Mouse (Mus musculus): ENCODE data around the gene Snx8. TPM values are rescaled to one million over a fixed set of nuclear protein-coding genes. Genes with fewer than 3 reads are reported as not detected.

Gene Snx8
- polyA plus RNA-seq, 1 experiment from 2014 or later = 10.7 TPM

DNA sequence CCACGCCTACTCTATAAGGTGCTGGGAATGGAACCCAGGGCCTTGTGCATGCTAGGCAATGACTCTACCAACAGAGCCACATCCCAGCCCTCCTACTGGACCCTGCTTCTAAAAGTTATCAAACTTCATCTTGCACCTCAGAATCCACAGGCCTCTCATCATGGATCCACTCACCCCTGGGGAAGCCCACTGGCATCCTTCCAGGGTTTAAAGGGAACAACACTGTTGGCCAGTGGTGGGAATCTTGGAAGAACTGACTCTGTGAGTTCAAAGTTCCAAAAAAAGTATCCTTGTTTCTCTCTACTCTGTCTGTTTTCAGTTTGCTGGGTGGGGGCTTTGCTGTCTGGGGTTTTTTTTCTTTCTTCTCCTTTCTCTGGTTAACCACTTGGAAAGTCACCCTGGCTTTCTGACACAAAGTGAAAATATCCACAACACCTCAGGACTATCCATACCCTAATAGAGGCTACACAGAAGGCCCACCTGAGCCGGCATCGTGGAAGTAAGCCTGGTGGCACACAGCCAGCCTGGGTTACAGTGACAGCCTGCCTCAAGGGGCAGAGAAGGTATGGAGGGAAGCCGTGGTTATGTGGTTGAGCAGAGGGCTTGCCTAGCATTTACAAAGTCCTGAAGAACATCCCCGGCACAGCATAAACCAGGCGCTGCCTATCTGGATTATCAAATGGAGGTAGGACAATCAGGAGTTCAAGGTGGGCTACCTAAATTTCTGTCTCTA lies 10.8 kb downstream of the Snx8 start:
- H3K27ac ChIP-seq (ENCODE audit: low read depth, low read length) = no peak overlapping the region
- DNase-seq (ENCODE audit: low spot score) (no peak), ATAC-seq (replicated peaks; ENCODE audit: low FRiP score) (no peak)
- H3K4me2 ChIP-seq = no peak overlapping the region
- no peaks in the 10 kb centered on the region; the same call in 1 of the 2 replicates for H3K36me3 ChIP-seq (ENCODE audit: control insufficient read depth, insufficient read depth, low read length)
- H3K27me3 ChIP-seq (replicated peaks; ENCODE audit: control insufficient read depth, insufficient read depth, low read length) = no peaks in the 10 kb centered on the region
- H3K4me3 ChIP-seq (ENCODE audit: low read depth, low read length) = no peak overlapping the region
- H3K4me1 ChIP-seq (replicated peaks; ENCODE audit: control insufficient read depth, insufficient read depth, low read length) = peaks cover 3% of the 10 kb centered on the region; the same call in 1 of the 2 replicates
- no peaks in the 10 kb centered on the region for H3K9me3 ChIP-seq (ENCODE audit: control insufficient read depth, low read length)
- 80% methylated on average over 6 of the region's 6 CpGs for WGBS
- H3K9ac ChIP-seq (ENCODE audit: low read depth, low read length) = no peak overlapping the region

DNA sequence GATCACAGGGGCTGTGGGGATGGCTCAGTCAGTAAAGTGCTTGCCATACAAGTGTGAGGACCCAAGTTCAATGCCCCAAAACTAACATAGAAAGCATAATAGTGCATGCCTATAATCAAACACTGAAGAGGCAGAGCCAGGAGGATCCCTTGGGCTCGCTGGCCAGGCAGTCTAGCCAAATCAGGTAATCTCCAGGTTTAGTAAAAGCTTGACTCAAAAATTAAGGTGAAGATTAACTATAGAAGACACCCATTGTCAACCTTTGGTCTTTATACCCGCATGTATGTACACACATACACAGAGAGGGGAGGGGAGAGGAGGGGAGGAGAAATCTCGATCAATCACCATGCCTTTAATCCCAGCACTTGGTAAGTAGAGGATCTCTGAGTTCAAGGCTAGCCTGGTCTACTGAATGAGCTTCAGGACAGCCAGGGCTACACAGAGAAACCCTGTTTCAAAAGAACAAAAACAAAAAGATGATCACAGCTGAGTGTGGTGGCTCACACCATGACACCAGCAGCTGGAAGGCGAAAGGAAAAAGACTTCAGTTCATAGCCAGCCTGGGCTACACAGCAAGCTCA lies 13.7 kb downstream of the Snx8 start:
- H3K27me3 ChIP-seq (replicated peaks; ENCODE audit: control insufficient read depth, insufficient read depth, low read length) = no peaks in the 10 kb centered on the region
- ATAC-seq (replicated peaks; ENCODE audit: low FRiP score) (no peak), DNase-seq (ENCODE audit: low spot score) (no peak)
- WGBS = 79% methylated on average over 4 of the region's 4 CpGs
- H3K4me1 ChIP-seq (replicated peaks; ENCODE audit: control insufficient read depth, insufficient read depth, low read length) = peaks cover 15% of the 10 kb centered on the region
- H3K4me2 ChIP-seq = no peak overlapping the region
- H3K9me3 ChIP-seq (ENCODE audit: control insufficient read depth, low read length) = no peaks in the 10 kb centered on the region
- H3K9ac ChIP-seq (ENCODE audit: low read depth, low read length) = no peak overlapping the region
- H3K27ac ChIP-seq (ENCODE audit: low read depth, low read length) = no peak overlapping the region
- H3K4me3 ChIP-seq (ENCODE audit: low read depth, low read length) = no peak overlapping the region
- H3K36me3 ChIP-seq (ENCODE audit: control insufficient read depth, insufficient read depth, low read length) = no peaks in the 10 kb centered on the region

DNA sequence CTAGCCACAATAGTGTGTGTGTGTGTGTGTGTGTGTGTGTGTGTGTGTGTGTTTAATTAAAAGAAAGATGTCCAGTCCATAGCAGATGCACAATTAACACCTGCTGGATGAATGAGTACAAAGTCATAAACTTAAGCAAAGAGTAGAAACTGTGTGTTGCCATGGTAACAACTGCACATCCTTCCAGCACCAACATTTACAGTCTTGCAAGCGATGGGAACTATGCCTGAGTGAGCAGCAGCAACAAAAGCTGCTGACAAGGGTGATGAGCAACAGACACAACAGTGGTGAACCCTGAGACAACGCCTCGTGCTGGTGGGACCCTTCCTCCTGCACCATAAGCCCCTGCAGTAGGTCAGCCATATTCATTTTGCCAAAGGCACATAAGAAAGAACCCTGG lies 14.8 kb downstream of the Snx8 start:
- H3K36me3 ChIP-seq (ENCODE audit: control insufficient read depth, insufficient read depth, low read length) = no peaks in the 10 kb centered on the region
- peaks cover 27% of the 10 kb centered on the region for H3K4me1 ChIP-seq (replicated peaks; ENCODE audit: control insufficient read depth, insufficient read depth, low read length)
- H3K27ac ChIP-seq (ENCODE audit: low read depth, low read length) = no peak overlapping the region; the same call in 1 of the 2 replicates
- WGBS = 84% methylated on average over 3 of the region's 3 CpGs
- no peaks in the 10 kb centered on the region for H3K9me3 ChIP-seq (ENCODE audit: control insufficient read depth, low read length)
- no peaks in the 10 kb centered on the region for H3K27me3 ChIP-seq (replicated peaks; ENCODE audit: control insufficient read depth, insufficient read depth, low read length)
- no peak overlapping the region for H3K9ac ChIP-seq (ENCODE audit: low read depth, low read length)
- ATAC-seq (replicated peaks; ENCODE audit: low FRiP score) = no peak
- H3K4me3 ChIP-seq (ENCODE audit: low read depth, low read length) = no peak overlapping the region
- no peak for DNase-seq (ENCODE audit: low spot score)
- no peak overlapping the region for H3K4me2 ChIP-seq

DNA sequence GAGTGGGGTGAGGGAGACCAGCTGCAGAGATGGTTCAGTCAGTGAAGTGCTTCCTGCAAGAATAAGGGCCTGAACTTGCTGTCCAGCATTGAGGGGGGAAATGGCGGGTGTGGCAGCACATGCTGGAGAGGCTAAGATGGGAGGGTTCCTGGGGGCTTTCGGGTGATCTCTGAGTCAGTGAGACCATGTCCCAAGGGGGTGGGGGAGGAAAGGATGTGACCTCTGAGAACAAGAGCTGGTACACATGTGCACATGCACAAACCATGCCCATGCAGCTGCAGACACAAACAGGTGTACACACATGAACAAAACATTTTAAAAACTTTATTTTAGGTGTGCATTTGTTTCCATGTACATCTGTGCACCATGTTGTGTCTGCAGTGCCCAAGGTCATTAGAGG lies 15.4 kb downstream of the Snx8 start:
- 75% methylated on average over 2 of the region's 2 CpGs for WGBS
- ATAC-seq (replicated peaks; ENCODE audit: low FRiP score) (no peak), DNase-seq (ENCODE audit: low spot score) (no peak)
- no peak overlapping the region; the same call in 1 of the 2 replicates for H3K27ac ChIP-seq (ENCODE audit: low read depth, low read length)
- no peak overlapping the region for H3K9ac ChIP-seq (ENCODE audit: low read depth, low read length)
- peaks cover 29% of the 10 kb centered on the region for H3K4me1 ChIP-seq (replicated peaks; ENCODE audit: control insufficient read depth, insufficient read depth, low read length)
- H3K4me2 ChIP-seq = no peak overlapping the region
- no peaks in the 10 kb centered on the region for H3K9me3 ChIP-seq (ENCODE audit: control insufficient read depth, low read length)
- H3K36me3 ChIP-seq (ENCODE audit: control insufficient read depth, insufficient read depth, low read length) = no peaks in the 10 kb centered on the region
- no peaks in the 10 kb centered on the region for H3K27me3 ChIP-seq (replicated peaks; ENCODE audit: control insufficient read depth, insufficient read depth, low read length)
- no peak overlapping the region for H3K4me3 ChIP-seq (ENCODE audit: low read depth, low read length)

DNA sequence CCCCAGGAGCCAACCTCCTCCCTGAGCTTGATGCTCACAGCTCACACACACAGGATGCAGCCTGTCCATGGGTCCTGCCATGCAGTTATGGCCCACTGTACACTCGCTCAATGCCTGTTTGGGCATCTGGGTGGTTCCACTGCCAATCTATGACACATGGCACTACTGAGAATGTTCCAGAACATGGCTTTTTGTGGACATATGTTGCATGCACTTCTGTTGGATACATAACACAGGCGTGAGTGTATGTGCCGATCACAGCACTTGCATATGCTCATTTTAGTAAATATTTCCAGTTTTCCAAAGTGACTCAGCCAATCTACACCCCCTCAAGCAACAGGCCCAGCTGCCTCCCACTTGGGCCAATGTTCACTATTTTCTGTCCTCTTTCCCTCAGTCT lies 17.4 kb downstream of the Snx8 start:
- H3K4me2 ChIP-seq = no peak overlapping the region
- no peak overlapping the region for H3K9ac ChIP-seq (ENCODE audit: low read depth, low read length)
- H3K4me1 ChIP-seq (replicated peaks; ENCODE audit: control insufficient read depth, insufficient read depth, low read length) = peaks cover 30% of the 10 kb centered on the region
- ATAC-seq (replicated peaks; ENCODE audit: low FRiP score) (no peak), DNase-seq (ENCODE audit: low spot score) (no peak)
- no peaks in the 10 kb centered on the region for H3K36me3 ChIP-seq (ENCODE audit: control insufficient read depth, insufficient read depth, low read length)
- no peaks in the 10 kb centered on the region for H3K27me3 ChIP-seq (replicated peaks; ENCODE audit: control insufficient read depth, insufficient read depth, low read length)
- WGBS = 81% methylated on average over 3 of the region's 3 CpGs
- no peak overlapping the region for H3K27ac ChIP-seq (ENCODE audit: low read depth, low read length)
- H3K4me3 ChIP-seq (ENCODE audit: low read depth, low read length) = no peak overlapping the region
- H3K9me3 ChIP-seq (ENCODE audit: control insufficient read depth, low read length) = no peaks in the 10 kb centered on the region

DNA sequence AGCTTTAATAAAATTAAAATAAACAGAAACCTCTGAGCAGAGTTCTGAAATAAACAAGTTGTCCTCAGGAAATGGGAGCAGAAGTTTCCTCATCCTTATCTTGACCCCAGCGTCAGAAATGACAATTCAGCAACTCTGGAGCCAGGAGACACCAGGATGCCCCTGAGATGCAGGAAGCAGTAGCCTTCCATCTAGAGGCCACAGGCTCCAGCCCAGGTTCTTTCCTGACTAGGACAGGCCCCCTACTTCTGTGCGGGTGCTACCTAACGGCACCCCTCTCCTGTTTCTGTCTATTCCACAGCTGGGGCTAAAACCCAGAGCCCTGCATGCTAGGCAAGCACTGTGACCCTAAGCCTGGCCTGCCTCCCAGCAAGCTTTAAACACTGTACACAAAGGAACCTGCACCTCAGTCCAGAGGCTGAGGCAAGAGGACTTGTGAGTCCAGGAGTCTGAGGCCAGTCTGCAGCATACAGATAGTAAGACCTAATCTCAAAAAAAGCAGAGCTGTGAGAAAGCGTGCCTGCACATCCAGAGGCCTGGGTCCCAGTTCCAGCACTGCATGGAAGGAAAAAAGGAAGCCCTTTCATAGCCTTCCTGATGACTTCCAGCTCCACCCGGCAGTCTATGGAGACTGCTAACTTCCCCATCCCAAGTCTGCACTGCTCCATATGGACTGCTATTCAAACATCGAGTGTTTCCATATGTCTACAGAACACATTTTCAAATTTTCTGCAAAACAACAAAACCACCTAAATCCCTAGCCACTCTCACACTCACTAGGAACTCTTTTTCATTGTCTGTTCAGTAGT lies 18.4 kb downstream of the Snx8 start:
- no peaks in the 10 kb centered on the region for H3K9me3 ChIP-seq (ENCODE audit: control insufficient read depth, low read length)
- peaks cover 30% of the 10 kb centered on the region for H3K4me1 ChIP-seq (replicated peaks; ENCODE audit: control insufficient read depth, insufficient read depth, low read length)
- no peak overlapping the region for H3K9ac ChIP-seq (ENCODE audit: low read depth, low read length)
- no peaks in the 10 kb centered on the region for H3K36me3 ChIP-seq (ENCODE audit: control insufficient read depth, insufficient read depth, low read length)
- H3K4me2 ChIP-seq = peak overlapping the region; percentile 28
- DNase-seq (ENCODE audit: low spot score) = no peak
- no peak overlapping the region for H3K4me3 ChIP-seq (ENCODE audit: low read depth, low read length)
- peak overlapping the region; percentile 74 for H3K27ac ChIP-seq (ENCODE audit: low read depth, low read length)
- WGBS = 42% methylated on average over 6 of the region's 6 CpGs
- H3K27me3 ChIP-seq (replicated peaks; ENCODE audit: control insufficient read depth, insufficient read depth, low read length) = no peaks in the 10 kb centered on the region
- ATAC-seq (replicated peaks; ENCODE audit: low FRiP score) = peak; percentile 56; the same call in 1 of the 2 replicates

DNA sequence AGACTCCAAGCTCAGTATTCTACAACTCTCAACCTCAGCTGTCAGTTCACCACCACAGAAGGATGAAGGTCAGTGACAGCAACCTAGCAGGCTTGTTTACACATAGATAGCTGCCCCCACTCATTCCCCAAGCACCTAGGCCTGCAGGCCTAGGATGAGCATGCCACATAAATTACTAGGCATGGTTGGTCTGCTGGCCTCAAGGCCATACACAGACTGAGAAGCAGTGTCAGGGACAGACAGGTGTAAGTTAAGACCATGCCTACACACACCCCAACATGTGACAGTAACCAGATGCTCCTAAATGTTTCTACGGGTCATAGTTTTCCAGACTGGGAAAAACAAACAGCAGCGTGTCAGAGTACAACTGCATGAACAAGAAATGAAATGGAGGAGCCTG lies 19.6 kb downstream of the Snx8 start:
- no peak for DNase-seq (ENCODE audit: low spot score)
- no peak overlapping the region for H3K4me2 ChIP-seq
- no peaks in the 10 kb centered on the region for H3K27me3 ChIP-seq (replicated peaks; ENCODE audit: control insufficient read depth, insufficient read depth, low read length)
- ATAC-seq (replicated peaks; ENCODE audit: low FRiP score) = no peak
- H3K27ac ChIP-seq (ENCODE audit: low read depth, low read length) = peak overlapping the region; percentile 74; the same call in 1 of the 2 replicates
- H3K9me3 ChIP-seq (ENCODE audit: control insufficient read depth, low read length) = no peaks in the 10 kb centered on the region
- H3K4me3 ChIP-seq (ENCODE audit: low read depth, low read length) = no peak overlapping the region
- 78% methylated on average over 2 of the region's 2 CpGs for WGBS
- no peak overlapping the region for H3K9ac ChIP-seq (ENCODE audit: low read depth, low read length)
- H3K4me1 ChIP-seq (replicated peaks; ENCODE audit: control insufficient read depth, insufficient read depth, low read length) = peaks cover 30% of the 10 kb centered on the region
- no peaks in the 10 kb centered on the region for H3K36me3 ChIP-seq (ENCODE audit: control insufficient read depth, insufficient read depth, low read length)

DNA sequence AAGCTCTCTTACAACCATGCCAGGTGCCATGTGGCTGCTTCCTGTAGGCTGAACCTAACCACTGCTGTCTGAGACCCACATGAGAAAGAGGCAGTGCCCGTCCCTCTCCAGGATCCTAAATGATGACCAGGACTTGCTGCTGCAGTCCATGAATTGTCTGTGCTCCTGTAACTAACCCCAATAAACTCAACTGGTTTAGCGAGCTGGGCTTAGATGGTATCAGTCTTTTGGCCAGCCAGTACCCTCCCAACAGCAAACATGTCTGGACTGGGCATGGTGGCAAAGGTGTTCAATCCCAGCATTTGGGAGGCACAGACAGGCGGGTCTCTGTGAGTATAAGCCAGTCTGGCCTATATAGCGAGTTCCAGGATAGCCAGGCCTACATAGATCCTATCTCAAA lies 20.1 kb downstream of the Snx8 start:
- H3K36me3 ChIP-seq (ENCODE audit: control insufficient read depth, insufficient read depth, low read length) = no peaks in the 10 kb centered on the region
- no peak overlapping the region for H3K4me3 ChIP-seq (ENCODE audit: low read depth, low read length)
- no peaks in the 10 kb centered on the region for H3K27me3 ChIP-seq (replicated peaks; ENCODE audit: control insufficient read depth, insufficient read depth, low read length)
- no peak for DNase-seq (ENCODE audit: low spot score)
- no peak for ATAC-seq (replicated peaks; ENCODE audit: low FRiP score)
- H3K9me3 ChIP-seq (ENCODE audit: control insufficient read depth, low read length) = no peaks in the 10 kb centered on the region
- peaks cover 30% of the 10 kb centered on the region for H3K4me1 ChIP-seq (replicated peaks; ENCODE audit: control insufficient read depth, insufficient read depth, low read length)
- no peak overlapping the region for H3K9ac ChIP-seq (ENCODE audit: low read depth, low read length)
- H3K4me2 ChIP-seq = no peak overlapping the region
- WGBS = 88% methylated on average over 4 of the region's 4 CpGs
- H3K27ac ChIP-seq (ENCODE audit: low read depth, low read length) = no peak overlapping the region

Measured in liver, embryonic 11.5 days (tissue).